ENCODE assay signal across 7 mouse cellular contexts in the genomic region with DNA sequence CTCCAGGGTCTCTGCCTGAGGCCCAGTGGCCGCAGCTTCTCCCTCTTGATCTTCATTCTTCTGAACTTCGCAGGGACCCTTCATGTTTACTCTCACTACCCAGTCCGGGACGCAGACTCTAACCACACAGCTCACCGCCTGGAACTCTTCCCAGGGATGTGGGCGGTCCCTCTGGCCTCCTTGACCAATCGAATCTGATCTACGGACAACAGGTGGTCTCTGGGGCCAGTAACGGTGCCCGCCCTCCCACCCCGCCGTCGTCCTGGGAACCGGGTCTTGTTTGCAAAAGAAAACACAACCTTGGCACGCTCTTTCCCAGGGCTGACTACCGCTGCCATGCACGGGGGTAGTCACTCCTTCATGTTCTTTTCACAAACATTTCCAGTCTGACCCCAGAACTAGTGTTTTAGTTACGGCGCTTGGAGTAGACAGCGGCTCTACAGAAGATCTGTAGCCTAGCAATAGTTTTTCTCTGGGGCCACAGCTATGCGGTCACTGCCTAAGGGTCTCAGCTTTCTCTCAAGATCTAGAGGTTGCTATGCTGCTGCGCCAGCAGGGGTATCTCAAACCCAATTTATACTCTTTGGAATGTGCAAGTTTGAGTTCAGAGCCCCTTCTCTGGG. TPM values are rescaled to one million over a fixed set of nuclear protein-coding genes. Genes with fewer than 3 reads are reported as not detected.
DNase-seq lines count a peak whose midpoint lies in the region; ATAC-seq and TF ChIP-seq lines count a peak whose summit lies in the region.

A gene (minus strand): TSS at position 120 of the 623 bp plus-strand sequence.

- peak; percentile 80 for ATAC-seq in intestine, embryonic 14.5 days (replicated peaks; ENCODE audit: low FRiP score, low TSS enrichment, low read depth)
- no peak for ATAC-seq in liver, embryonic 16.5 days (ENCODE audit: low read depth)
- ATAC-seq in neural tube, embryonic 15.5 days (ENCODE audit: low FRiP score), result peak; percentile 58; the same call in 1 of the 2 replicates

- H3K4me1 ChIP-seq in cortical plate, adult 2 months (ENCODE audit: control insufficient read depth, insufficient read depth, low read length), result peaks cover 15% of the 10 kb centered on the region; the same call in 1 of the 2 replicates
- peaks cover 32% of the 10 kb centered on the region for H3K4me1 ChIP-seq in intestine, embryonic 14.5 days (replicated peaks; ENCODE audit: control insufficient read depth, insufficient read depth, low read length)
- peaks cover 9% of the 10 kb centered on the region for H3K4me1 ChIP-seq in liver, embryonic 16.5 days (ENCODE audit: control insufficient read depth, low read depth, low read length)
- peaks cover 29% of the 10 kb centered on the region for H3K4me1 ChIP-seq in neural tube, embryonic 15.5 days

- no peaks in the 10 kb centered on the region for H3K36me3 ChIP-seq in intestine, embryonic 14.5 days (ENCODE audit: control insufficient read depth, insufficient read depth, low read length)
- no peaks in the 10 kb centered on the region for H3K36me3 ChIP-seq in liver, embryonic 16.5 days (ENCODE audit: control insufficient read depth, insufficient read depth)
- no peaks in the 10 kb centered on the region for H3K36me3 ChIP-seq in neural tube, embryonic 15.5 days

- intact Hi-C loops in left cerebral cortex, postnatal 36 days (cut with DNase I), result no loop called here

- peak within 1 kb of the TSS; percentile 57 for H3K4me2 ChIP-seq in intestine, embryonic 14.5 days (ENCODE audit: low read length)
- peak within 1 kb of the TSS; percentile 36 for H3K4me2 ChIP-seq in liver, embryonic 16.5 days (ENCODE audit: low read depth, low read length)
- peak within 1 kb of the TSS; percentile 49 for H3K4me2 ChIP-seq in neural tube, embryonic 15.5 days

- peak; percentile 79 for DNase-seq in NIH3T3 (ENCODE audit: low read depth)
- DNase-seq in gonadal fat pad, adult 2 months (ENCODE audit: low read depth), result no peak
- peak; percentile 85 for DNase-seq in intestine, embryonic 14.5 days (ENCODE audit: low spot score)
- DNase-seq in left cerebral cortex, postnatal 36 days (ENCODE audit: low spot score in 2 of 2), result no peak

- H3K9me3 ChIP-seq in intestine, embryonic 14.5 days (ENCODE audit: control insufficient read depth, low read length), result no peaks in the 10 kb centered on the region
- H3K9me3 ChIP-seq in liver, embryonic 16.5 days (replicated peaks; ENCODE audit: control insufficient read depth, low read length), result no peaks in the 10 kb centered on the region
- no peaks in the 10 kb centered on the region for H3K9me3 ChIP-seq in neural tube, embryonic 15.5 days (replicated peaks)

- peak within 1 kb of the TSS; percentile 4; the same call in 1 of the 2 replicates for H3K4me3 ChIP-seq in cortical plate, adult 2 months (ENCODE audit: insufficient read depth, low read length)
- peak within 1 kb of the TSS; percentile 27 for H3K4me3 ChIP-seq in intestine, embryonic 14.5 days (ENCODE audit: low read depth, low read length)
- H3K4me3 ChIP-seq in liver, embryonic 16.5 days (ENCODE audit: low read depth, low read length), result peak within 1 kb of the TSS; percentile 18; the same call in 1 of the 2 replicates
- peak within 1 kb of the TSS; percentile 22 for H3K4me3 ChIP-seq in neural tube, embryonic 15.5 days (replicated peaks)

- no peaks in the 10 kb centered on the region for H3K27me3 ChIP-seq in intestine, embryonic 14.5 days (replicated peaks; ENCODE audit: control insufficient read depth, insufficient read depth, low read length)
- peaks cover 9% of the 10 kb centered on the region for H3K27me3 ChIP-seq in liver, embryonic 16.5 days (ENCODE audit: control insufficient read depth, insufficient read depth, low read depth, low read length)
- peaks cover 31% of the 10 kb centered on the region; the same call in 1 of the 2 replicates for H3K27me3 ChIP-seq in neural tube, embryonic 15.5 days (replicated peaks)

- no peak for TF ChIP-seq CTCF in cortical plate, adult 2 months (IDR thresholded peaks at IDR 0.05; ENCODE audit: extremely low read depth, insufficient read depth, low read length)

- peak within 1 kb of the TSS; percentile 29 for H3K9ac ChIP-seq in intestine, embryonic 14.5 days (ENCODE audit: low read length)
- H3K9ac ChIP-seq in liver, embryonic 16.5 days (ENCODE audit: low read depth, low read length), result no peak within 1 kb of the TSS
- no peak within 1 kb of the TSS for H3K9ac ChIP-seq in neural tube, embryonic 15.5 days (replicated peaks)

- TF ChIP-seq POLR2A in cortical plate, adult 2 months (IDR thresholded peaks at IDR 0.05; ENCODE audit: extremely low read depth, insufficient read depth, low read length), result no peak

- WGBS in intestine, embryonic 14.5 days, result 1% methylated on average over 22 of the region's 22 CpGs
- 9% methylated on average over 22 of the region's 22 CpGs for WGBS in liver, embryonic 16.5 days (ENCODE audit: insufficient replicate concordance)
- WGBS in neural tube, embryonic 15.5 days, result 2% methylated on average over 22 of the region's 22 CpGs

- peak within 1 kb of the TSS; percentile 58; the same call in 1 of the 2 replicates for H3K27ac ChIP-seq in cortical plate, adult 2 months (ENCODE audit: insufficient read depth, low read length)
- peak within 1 kb of the TSS; percentile 82 for H3K27ac ChIP-seq in intestine, embryonic 14.5 days (ENCODE audit: low read depth)
- no peak within 1 kb of the TSS for H3K27ac ChIP-seq in liver, embryonic 16.5 days (ENCODE audit: low read length)
- H3K27ac ChIP-seq in neural tube, embryonic 15.5 days (replicated peaks), result peak within 1 kb of the TSS; percentile 57

RNA-seq across cellular contexts. Expression of the gene that starts here (rescaled TPM):
- 1.4 and 1.5 TPM in 2 replicates for polyA plus RNA-seq in cortical plate, adult 2 months (2012; rRNA removed)
- polyA plus RNA-seq in gonadal fat pad, adult 2 months (2012; rRNA removed), result 8.6 and 12.0 TPM in 2 replicates
- 0.19 and 0.53 TPM in 2 replicates for polyA plus RNA-seq in intestine, embryonic 14.5 days (2014; fragmentation: Nextera tagmentation; extraction: Ambion mirVana)
- polyA plus RNA-seq in liver, embryonic 16.5 days (2015; fragmentation: Nextera tagmentation; extraction: Ambion mirVana), result 0.06 TPM in 1 of 2 replicates, not detected in the other
- 0.98 and 1.3 TPM in 2 replicates for polyA plus RNA-seq in neural tube, embryonic 15.5 days (2015; fragmentation: Nextera tagmentation; extraction: Ambion mirVana)
- under 1 TPM; 0.42 to 0.72 TPM for total RNA-seq in left cerebral cortex, postnatal 36 days (2021)

Comparison
In these comparisons a context has a peak if more than half of its experiments do, and no peak if none do; other contexts are left out.
1. Peak in DNase-seq, ATAC-seq, H3K4me3 ChIP-seq, H3K27ac ChIP-seq, H3K9ac ChIP-seq and H3K4me2 ChIP-seq in intestine, embryonic 14.5 days; RNA of the gene not detected or under 1 TPM.